Mouse (Mus musculus) embryonic stem cell, embryonic (primary cell): ENCODE data around the gene Ltb.

ENCODE experiments used
- CTCF ChIA-PET, 4 experiments: fragments of 300-600 bp in 2 of 4; fragments of 350-600 bp in 2 of 4; sonication (Branson Sonifier 250); formaldehyde crosslinking; loops; one replicate each; lab custom pipeline; 2022; ENCODE audit warnings: inconsistent platforms in 2 of 4; lab: Charles Lee
- POLR2A ChIA-PET, 4 experiments: fragments of 300-600 bp in 2 of 4; fragments of 350-600 bp in 2 of 4; sonication (Branson Sonifier 250); formaldehyde crosslinking; loops; one replicate each; lab custom pipeline; 2022; ENCODE audit warnings: antibody characterized with exemption in 4 of 4, inconsistent platforms in 1 of 4; lab: Charles Lee

The Ltb gene

GRCm38 (mm10) chr17:35235614-35236389, 41.6 kb downstream of the Ltb start, which contains the start of gene Nfkbil1:
Nfkbil1 (minus strand) TSS chr17:35235792.
- ChIA-PET POLR2A (interaction anchor here (0.7 to 8.9 kb wide), 18 partner anchors 9 to 285 kb away, joined by 3 to 98 read pairs (median 4); partner anchors contain the start of genes Ddx39b (in 1 of the 4), Gpank1 (in 1 of the 4) and Prrc2a (in 1 of the 4)), CTCF (interaction anchor here (0.5 to 11.2 kb wide), 15 partner anchors 10 to 664 kb away, joined by 3 to 161 read pairs (median 4); partner anchors contain the start of gene Prrc2a (in 1 of the 4))

GRCm38 (mm10) chr17:35236390-35236746, 42.1 kb downstream of the Ltb start:
- ChIA-PET CTCF (interaction anchor here (0.5 to 11.2 kb wide), 12 partner anchors 10 to 214 kb away, joined by 3 to 161 read pairs (median 6); partner anchors contain the start of gene Prrc2a (in 1 of the 4)), POLR2A (interaction anchor here in 3 of 4 experiments (0.7 to 8.9 kb wide), 17 partner anchors 9 to 284 kb away, joined by 3 to 98 read pairs (median 4); partner anchors contain the start of genes Ddx39b (in 1 of the 3), Gpank1 (in 1 of the 3) and Prrc2a (in 1 of the 3))

GRCm38 (mm10) chr17:35236996-35237395, 42.8 kb downstream of the Ltb start:
- CTCF ChIA-PET: interaction anchor here in 3 of 4 experiments (0.6 to 11.2 kb wide), 6 partner anchors 37 to 215 kb away, joined by 3 to 161 read pairs (median 8); partner anchors contain the start of gene Prrc2a (in 1 of the 3)
- POLR2A ChIA-PET: interaction anchor here in 3 of 4 experiments (0.5 to 8.9 kb wide), 10 partner anchors 8 to 284 kb away, joined by 3 to 98 read pairs (median 4); partner anchors contain the start of genes Ddx39b (in 1 of the 3) and Prrc2a (in 1 of the 3)

- ChIA-PET CTCF (interaction anchor here in 2 of 4 experiments (8.6 to 11.2 kb wide), 2 partner anchors 68 to 69 kb away, joined by 131 to 161 read pairs; partner anchors contain the start of gene Prrc2a (in 1 of the 2)), POLR2A (interaction anchor here in 3 of 4 experiments (0.5 to 4.2 kb wide), 4 partner anchors 8 to 101 kb away, joined by 3 to 19 read pairs (median 10); no protein-coding TSS in a partner anchor)
Measured at GRCm38 (mm10) chr17:35237504-35237903, 43.3 kb downstream of the Ltb start.

GRCm38 (mm10) chr17:35239700-35240099, 45.5 kb downstream of the Ltb start:
- ChIA-PET POLR2A (interaction anchor here in 3 of 4 experiments (0.5 to 18.8 kb wide), 13 partner anchors 11 to 241 kb away, joined by 3 to 396 read pairs (median 21); partner anchors contain the start of genes Gm16181 (in 2 of the 3), Prrc2a (in 2 of the 3) and Ddah2 (in 1 of the 3)), CTCF (interaction anchor here in 3 of 4 experiments (0.7 to 7.7 kb wide), 11 partner anchors 13 to 73 kb away, joined by 3 to 101 read pairs (median 3); no protein-coding TSS in a partner anchor)

GRCm38 (mm10) chr17:35240384-35241304, 46.4 kb downstream of the Ltb start:
- CTCF ChIA-PET: interaction anchor here (0.6 to 7.7 kb wide), 24 partner anchors 8 to 680 kb away, joined by 3 to 101 read pairs (median 4); no protein-coding TSS in a partner anchor
- POLR2A ChIA-PET: interaction anchor here (0.5 to 18.8 kb wide), 118 partner anchors 7 to 1121 kb away, joined by 3 to 396 read pairs (median 5); partner anchors contain the start of genes Apom (in 3 of the 4), Csnk2b (in 3 of the 4), Gpank1 (in 3 of the 4) and Prrc2a (in 3 of the 4)

- POLR2A ChIA-PET: interaction anchor here (0.6 to 18.8 kb wide), 131 partner anchors 8 to 1122 kb away, joined by 3 to 396 read pairs (median 4); partner anchors contain the start of genes Apom (in 3 of the 4), Csnk2b (in 3 of the 4), Ddah2 (in 3 of the 4) and Gpank1 (in 3 of the 4)
- CTCF ChIA-PET: interaction anchor here (0.6 to 7.7 kb wide), 22 partner anchors 9 to 681 kb away, joined by 3 to 101 read pairs (median 4); no protein-coding TSS in a partner anchor
Measured at GRCm38 (mm10) chr17:35241305-35242014, 47.2 kb downstream of the Ltb start, which contains the start of gene Ddx39b. Ddx39b (plus strand) TSS chr17:35241746.

GRCm38 (mm10) chr17:35242015-35242941, 48.0 kb downstream of the Ltb start:
- POLR2A ChIA-PET: interaction anchor here (0.6 to 18.8 kb wide), 126 partner anchors 9 to 639 kb away, joined by 3 to 396 read pairs (median 5); partner anchors contain the start of genes Apom (in 3 of the 4), Csnk2b (in 3 of the 4), Ddah2 (in 3 of the 4) and Gpank1 (in 3 of the 4)
- CTCF ChIA-PET: interaction anchor here (0.5 to 7.7 kb wide), 21 partner anchors 8 to 1275 kb away, joined by 3 to 101 read pairs (median 4); no protein-coding TSS in a partner anchor

GRCm38 (mm10) chr17:35243086-35243485, 48.8 kb downstream of the Ltb start:
- POLR2A ChIA-PET: interaction anchor here (0.6 to 18.8 kb wide), 52 partner anchors 8 to 598 kb away, joined by 3 to 396 read pairs (median 4); partner anchors contain the start of genes Apom (in 3 of the 4), Atp6v1g2 (in 2 of the 4), Gpank1 (in 2 of the 4) and Prrc2a (in 2 of the 4)
- CTCF ChIA-PET: interaction anchor here (0.5 to 7.7 kb wide), 14 partner anchors 8 to 1275 kb away, joined by 3 to 101 read pairs (median 4); no protein-coding TSS in a partner anchor

GRCm38 (mm10) chr17:35244999-35245398, 50.8 kb downstream of the Ltb start:
- POLR2A ChIA-PET: interaction anchor here in 3 of 4 experiments (0.6 to 18.8 kb wide), 27 partner anchors 7 to 292 kb away, joined by 3 to 396 read pairs (median 6); partner anchors contain the start of genes D17H6S53E (in 2 of the 3), Nfkbil1 (in 2 of the 3), Prrc2a (in 2 of the 3) and Apom (in 1 of the 3)
- CTCF ChIA-PET: interaction anchor here (0.7 to 7.7 kb wide), 14 partner anchors 9 to 161 kb away, joined by 3 to 101 read pairs (median 5); no protein-coding TSS in a partner anchor
